Mouse (Mus musculus): Measurements from ENCODE around the gene Copb2. TPM values are rescaled to one million over a fixed set of nuclear protein-coding genes. Genes with fewer than 3 reads are reported as not detected.

The Copb2 gene
- polyA plus RNA-seq, 1 experiment from 2014 or later, result 161 TPM

GRCm38 (mm10) chr9:98604896-98605295 is 41.4 kb downstream of the Copb2 start:
- 74% methylated on average over 4 of the region's 4 CpGs for whole genome bisulfite sequencing
- Histone ChIP-seq H3K9ac (ENCODE audit: low read length) (no peak overlapping the region), H3K27me3 (ENCODE audit: control insufficient read depth, insufficient read depth, low read length) (no peaks in the 10 kb centered on the region), H3K9me3 (ENCODE audit: control insufficient read depth, low read length) (no peaks in the 10 kb centered on the region), H3K27ac (ENCODE audit: low read depth, low read length) (no peak overlapping the region), H3K4me1 (replicated peaks; ENCODE audit: control insufficient read depth, insufficient read depth, low read length) (no peaks in the 10 kb centered on the region; the same call in 1 of the 2 replicates), H3K36me3 (ENCODE audit: control insufficient read depth, insufficient read depth, low read length) (no peaks in the 10 kb centered on the region), H3K4me2 (ENCODE audit: low read depth, low read length, severe bottlenecking) (no peak overlapping the region), H3K4me3 (ENCODE audit: low read depth, low read length) (no peak overlapping the region)
- ATAC-seq (replicated peaks; ENCODE audit: low FRiP score) (no peak), DNase-seq (ENCODE audit: low spot score) (no peak)

GRCm38 (mm10) chr9:98628480-98628879 is 65.0 kb downstream of the Copb2 start:
- Histone ChIP-seq H3K4me1 (replicated peaks; ENCODE audit: control insufficient read depth, insufficient read depth, low read length) (0 out of 2 replicates have a peak, but pooled peaks cover 2% of the 10 kb centered on the region), H3K9me3 (ENCODE audit: control insufficient read depth, low read length) (no peaks in the 10 kb centered on the region), H3K4me3 (ENCODE audit: low read depth, low read length) (no peak overlapping the region), H3K27ac (ENCODE audit: low read depth, low read length) (no peak overlapping the region), H3K4me2 (ENCODE audit: low read depth, low read length, severe bottlenecking) (no peak overlapping the region), H3K27me3 (ENCODE audit: control insufficient read depth, insufficient read depth, low read length) (no peaks in the 10 kb centered on the region), H3K9ac (ENCODE audit: low read length) (no peak overlapping the region), H3K36me3 (ENCODE audit: control insufficient read depth, insufficient read depth, low read length) (no peaks in the 10 kb centered on the region)
- ATAC-seq (replicated peaks; ENCODE audit: low FRiP score) (no peak), DNase-seq (ENCODE audit: low spot score) (no peak)
- WGBS, result 45% methylated on average over 3 of the region's 3 CpGs

GRCm38 (mm10) chr9:98633287-98634162 is 70.0 kb downstream of the Copb2 start:
- H3K36me3 ChIP-seq (ENCODE audit: control insufficient read depth, insufficient read depth, low read length), result no peaks in the 10 kb centered on the region
- H3K4me2 ChIP-seq (ENCODE audit: low read depth, low read length, severe bottlenecking), result no peak overlapping the region
- ATAC-seq (replicated peaks; ENCODE audit: low FRiP score) (no peak), DNase-seq (ENCODE audit: low spot score) (no peak)
- WGBS, result 77% methylated on average over 13 of the region's 13 CpGs
- 0 out of 2 replicates have a peak, but pooled peaks cover 2% of the 10 kb centered on the region for H3K4me1 ChIP-seq (replicated peaks; ENCODE audit: control insufficient read depth, insufficient read depth, low read length)
- H3K27ac ChIP-seq (ENCODE audit: low read depth, low read length), result no peak overlapping the region
- no peaks in the 10 kb centered on the region for H3K9me3 ChIP-seq (ENCODE audit: control insufficient read depth, low read length)
- no peak overlapping the region for H3K9ac ChIP-seq (ENCODE audit: low read length)
- no peaks in the 10 kb centered on the region for H3K27me3 ChIP-seq (ENCODE audit: control insufficient read depth, insufficient read depth, low read length)
- H3K4me3 ChIP-seq (ENCODE audit: low read depth, low read length), result no peak overlapping the region

Other genes starting within 250 kb of the Copb2 start
- gene Rbp1, start 140.8 kb upstream of the Copb2 start, polyA plus RNA-seq (2014; fragmentation: Nextera tagmentation; extraction: Ambion mirVana), result 24.5 and 29.5 TPM in 2 replicates
- not detected in 2 replicates for gene Rbp2, start 77.6 kb upstream of the Copb2 start, polyA plus RNA-seq (2014; fragmentation: Nextera tagmentation; extraction: Ambion mirVana)
- gene Mrps22, start 37.9 kb downstream of the Copb2 start, polyA plus RNA-seq (2014; fragmentation: Nextera tagmentation; extraction: Ambion mirVana), result 75.7 and 76.3 TPM in 2 replicates